Mouse (Mus musculus) kidney, adult 2 months (tissue): Measurements from ENCODE around the gene Dnajb2.
A peak's percentile ranks its signal among the peaks of the same experiment; 100 is the strongest.

Experiments
- CTCF ChIP-seq: fragments of 200-500 bp; conservative IDR thresholded peaks from 2 replicates; pipeline ENCODE4 v1.5.1; 2011; ENCODE audit warnings: low read depth, mild to moderate bottlenecking, control low read depth, low read length, moderate library complexity, mixed read lengths; ENCODE audit not compliant: insufficient read depth, insufficient read length
- POLR2A ChIP-seq: fragments of 200-500 bp; IDR thresholded peaks from one replicate; pipeline ENCODE4 v1.6.1; 2011; ENCODE audit warnings: low read depth, low read length, control low read depth

GRCm38 (mm10) chr1:75219078-75219477 lies 17.1 kb upstream of the Dnajb2 start:
- TF ChIP-seq CTCF = peak; percentile 35
- peak; percentile 99 for TF ChIP-seq POLR2A
